Mouse (Mus musculus) olfactory bulb, adult 2 months (tissue): ENCODE results near the gene Gm37419. TPM values are rescaled to one million over a fixed set of nuclear protein-coding genes. Genes with fewer than 3 reads are reported as not detected.

Experiments used
- H3K27ac ChIP-seq: fragments of 200-500 bp; 2 replicates; pipeline ENCODE4 v1.5.1; 2012; ENCODE audit warnings: low read depth, low read length; ENCODE audit not compliant: insufficient read depth
- H3K4me1 ChIP-seq: fragments of 200-500 bp; 2 replicates; pipeline ENCODE4 v1.6.1; 2012; ENCODE audit warnings: low read length; ENCODE audit not compliant: control insufficient read depth, insufficient read depth
- H3K4me3 ChIP-seq: fragments of 200-500 bp; 2 replicates; pipeline ENCODE4 v1.5.1; 2012; ENCODE audit warnings: mild to moderate bottlenecking, low read depth, low read length, moderate library complexity; ENCODE audit not compliant: insufficient read depth
- CTCF ChIP-seq: fragments of 200-500 bp; IDR thresholded peaks from 2 replicates; pipeline ENCODE4 v1.5.1; 2012; ENCODE audit warnings: low read depth, mild to moderate bottlenecking, low read length, moderate library complexity; ENCODE audit not compliant: insufficient read depth
- POLR2A ChIP-seq: fragments of 200-500 bp; IDR thresholded peaks from 2 replicates; pipeline ENCODE4 v1.6.1; 2012; ENCODE audit warnings: mild to moderate bottlenecking, low read depth, low read length, moderate library complexity; ENCODE audit not compliant: insufficient read depth
- WGBS: fragments of 180-500 bp; shearing (Covaris S2); methylation state at CpG from one replicate; pipeline ENCODE4 v1.1.7; 2018; 5-methylcytosine and 5-hydroxymethylcytosine counted together
- polyA plus RNA-seq: library from polyadenylated mRNA; stranded (reverse); fragments of >200 nt; gene quantifications from 2 replicates; pipeline ENCODE4 v1.2.4, GENCODE M21; 2012; ENCODE audit warnings: low replicate concordance; ENCODE audit not compliant: missing spikeins, insufficient read depth, insufficient read length

Gene Gm37419
- polyA plus RNA-seq = not detected in 2 replicates

DNA sequence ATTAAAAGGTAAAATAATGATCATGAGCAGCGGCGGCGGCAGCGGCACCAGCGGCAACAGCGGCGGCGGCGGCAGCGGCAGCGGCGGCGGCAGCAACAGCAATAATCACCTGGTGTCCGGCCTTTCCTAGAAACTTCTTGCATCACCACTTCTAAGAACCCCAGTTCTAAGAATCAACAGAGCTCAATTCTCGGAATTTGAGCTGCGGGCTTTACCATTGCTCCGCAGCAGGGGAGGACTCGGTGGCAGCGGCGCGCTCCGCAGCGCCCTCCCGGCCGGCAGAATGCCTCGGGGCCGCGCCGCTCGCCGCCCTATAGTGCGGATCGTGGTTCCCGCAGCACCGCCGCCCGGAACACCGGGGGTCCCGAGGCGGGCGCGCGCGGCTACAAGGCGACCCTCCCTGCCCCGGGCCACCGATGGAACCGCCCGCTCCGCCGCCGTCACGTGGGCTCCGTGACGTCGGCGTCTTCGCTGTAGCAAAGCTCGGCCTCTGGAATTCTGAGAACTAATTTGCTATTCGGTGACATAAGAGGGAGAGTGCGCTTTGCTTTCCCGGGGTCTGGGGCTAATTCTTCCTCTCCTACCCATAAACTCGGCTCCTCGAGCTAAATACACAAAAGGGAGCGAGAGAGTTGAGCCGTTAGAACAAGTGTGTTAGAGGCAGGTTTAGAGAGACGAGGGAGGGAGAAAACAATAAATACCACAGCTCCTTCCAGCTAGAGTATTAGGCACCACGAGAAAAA lies at the start of gene Gm37419, which contains the start of gene Bcl6:
TSS of gene Gm37419 (plus strand) at position 17 of the 743 bp plus-strand sequence.
TSS of gene Bcl6 (minus strand) at position 387 of the 743 bp plus-strand sequence.
- Histone ChIP-seq H3K27ac (peak within 1 kb of the TSS; percentile 100), H3K4me1 (peaks cover 16% of the 10 kb centered on the region), H3K4me3 (peak within 1 kb of the TSS; percentile 92)
- no peak for TF ChIP-seq CTCF
- peak; percentile 80 for TF ChIP-seq POLR2A
- WGBS = under 1% methylated on average over 68 of the region's 68 CpGs

- no peak overlapping the region for H3K27ac ChIP-seq
- TF ChIP-seq CTCF (no peak), POLR2A (no peak)
- 24% methylated on average over 3 of the region's 3 CpGs for WGBS
- no peak overlapping the region for H3K4me3 ChIP-seq
- H3K4me1 ChIP-seq = no peaks in the 10 kb centered on the region
Measured at GRCm38 (mm10) chr16:23944801-23945200, 43.5 kb upstream of the Gm37419 start.

GRCm38 (mm10) chr16:23947654-23948053 lies 40.6 kb upstream of the Gm37419 start:
- Histone ChIP-seq H3K4me3 (no peak overlapping the region), H3K4me1 (no peaks in the 10 kb centered on the region), H3K27ac (no peak overlapping the region)
- no peak for TF ChIP-seq CTCF
- no peak for TF ChIP-seq POLR2A
- 92% methylated on average over 6 of the region's 6 CpGs for WGBS

GRCm38 (mm10) chr16:23952101-23952727 lies 36.1 kb upstream of the Gm37419 start:
- Histone ChIP-seq H3K27ac (no peak overlapping the region), H3K4me1 (no peaks in the 10 kb centered on the region), H3K4me3 (no peak overlapping the region)
- TF ChIP-seq CTCF (no peak), POLR2A (no peak)
- WGBS = 89% methylated on average over 4 of the region's 4 CpGs

- Histone ChIP-seq H3K27ac (no peak overlapping the region), H3K4me3 (no peak overlapping the region), H3K4me1 (no peaks in the 10 kb centered on the region)
- no peak for TF ChIP-seq CTCF
- no peak for TF ChIP-seq POLR2A
- WGBS = 33% methylated on average over 11 of the region's 11 CpGs
Measured at GRCm38 (mm10) chr16:23953189-23953958, 34.9 kb upstream of the Gm37419 start.

- 8% methylated on average over 1 of the region's 1 CpGs for WGBS
- Histone ChIP-seq H3K27ac (no peak overlapping the region), H3K4me1 (no peaks in the 10 kb centered on the region), H3K4me3 (no peak overlapping the region)
- TF ChIP-seq POLR2A = no peak
- TF ChIP-seq CTCF = no peak
Measured at GRCm38 (mm10) chr16:23953959-23954260, 34.4 kb upstream of the Gm37419 start.

DNA sequence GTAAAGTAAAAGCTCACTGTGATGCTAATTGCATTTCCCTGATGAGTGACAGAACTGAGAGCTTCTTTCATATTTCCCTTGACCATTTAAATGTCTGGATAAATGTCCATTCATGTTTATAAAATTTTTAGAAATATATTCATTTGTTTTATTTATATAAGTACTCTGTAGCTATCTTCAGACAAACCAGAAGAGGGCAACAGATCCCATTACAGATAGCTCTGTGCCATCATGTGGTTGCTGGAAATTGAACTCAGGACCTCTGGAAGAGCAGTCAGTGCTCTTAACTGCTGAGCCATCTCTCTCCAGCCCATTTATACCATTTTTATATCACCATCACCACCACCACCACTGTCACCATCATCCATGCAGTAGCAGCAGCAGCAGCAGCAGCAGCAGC lies 29.3 kb upstream of the Gm37419 start:
- 0 out of 2 replicates have a peak, but pooled peaks cover 2% of the 10 kb centered on the region for H3K4me1 ChIP-seq
- H3K4me3 ChIP-seq = no peak overlapping the region
- H3K27ac ChIP-seq = no peak overlapping the region
- TF ChIP-seq POLR2A = no peak
- no peak for TF ChIP-seq CTCF

DNA sequence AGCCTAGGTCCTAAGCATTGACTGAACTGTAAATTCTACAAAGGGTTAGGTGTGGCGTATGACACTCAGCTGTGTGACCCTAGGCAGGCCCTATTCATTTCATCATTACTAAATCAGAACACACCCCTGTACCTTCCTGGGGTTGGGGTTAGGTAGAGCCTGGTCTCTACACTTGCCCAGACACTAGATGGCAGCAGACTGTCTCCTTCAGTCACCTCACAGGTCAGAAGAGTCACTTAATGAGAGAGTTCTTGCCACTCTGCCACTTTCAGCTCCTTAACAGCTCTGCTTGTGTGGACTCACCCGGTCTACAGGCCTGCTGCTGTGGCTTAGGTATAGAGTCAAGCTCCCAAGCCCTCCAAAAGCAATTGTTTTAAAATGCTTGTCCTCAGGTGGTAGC lies 25.9 kb upstream of the Gm37419 start:
- no peak overlapping the region for H3K27ac ChIP-seq
- TF ChIP-seq CTCF (no peak), POLR2A (no peak)
- WGBS = 92% methylated on average over 2 of the region's 2 CpGs

More for the DNA sequence above, 25.9 kb upstream of the Gm37419 start:
- Histone ChIP-seq H3K4me3 (no peak overlapping the region), H3K4me1 (0 out of 2 replicates have a peak, but pooled peaks cover 3% of the 10 kb centered on the region)
